Mouse (Mus musculus) G1E (cell line): Measurements from ENCODE around the gene Ntpcr. TPM values are rescaled to one million over a fixed set of nuclear protein-coding genes. Genes with fewer than 3 reads are reported as not detected.

Source experiments
- ATAC-seq: 2 replicates; pipeline ENCODE4 v1.8.0; 2016; ENCODE audit warnings: mild to moderate bottlenecking; ENCODE audit not compliant: insufficient number of reproducible peaks, poor library complexity, low FRiP score, severe bottlenecking; ENCODE audit errors: extremely low read depth
- DNase-seq: peaks from one replicate; pipeline ENCODE4 v3.0.0; 2012; ENCODE audit warnings: low spot score
- H3K27me3 ChIP-seq: 2 replicates; pipeline ENCODE4 v1.6.1; 2012; ENCODE audit warnings: mild to moderate bottlenecking, low read length, inconsistent platforms; ENCODE audit not compliant: insufficient read depth
- H3K36me3 ChIP-seq: replicated peaks from 2 replicates; pipeline ENCODE3; 2012; ENCODE audit warnings: mild to moderate bottlenecking, inconsistent platforms
- H3K4me1 ChIP-seq: 2 replicates; pipeline ENCODE4 v1.6.1; 2012; ENCODE audit warnings: low read depth, low read length, inconsistent platforms, mixed read lengths; ENCODE audit not compliant: insufficient read depth
- H3K4me3 ChIP-seq: 2 replicates; pipeline ENCODE4 v1.5.1; 2012; ENCODE audit warnings: low read depth, mild to moderate bottlenecking, inconsistent platforms, low read length, moderate library complexity, mixed read lengths
- H3K9me3 ChIP-seq: replicated peaks from 2 replicates; pipeline ENCODE4 v1.6.1; 2012; ENCODE audit warnings: inconsistent platforms
- CTCF ChIP-seq: IDR thresholded peaks from 2 replicates; pipeline ENCODE4 v1.5.1; 2012; ENCODE audit warnings: low read depth, low read length, inconsistent platforms, mixed read lengths
- GATA1 ChIP-seq: IDR thresholded peaks from 2 replicates; pipeline ENCODE4 v1.6.1; 2012; ENCODE audit warnings: borderline replicate concordance, low read length, inconsistent platforms, mixed read lengths
- GATA2 ChIP-seq: IDR thresholded peaks from 2 replicates; pipeline ENCODE4 v1.6.1; 2012; ENCODE audit warnings: low read depth, low read length, inconsistent platforms, borderline replicate concordance
- POLR2AphosphoS5 ChIP-seq: IDR thresholded peaks from 2 replicates; pipeline ENCODE4 v1.6.1; 2012; ENCODE audit warnings: low read depth, low read length, inconsistent platforms; ENCODE audit not compliant: insufficient replicate concordance
- TAL1 ChIP-seq: conservative IDR thresholded peaks from 2 replicates; pipeline ENCODE4 v1.6.1; 2012; ENCODE audit warnings: low read depth, low read length, inconsistent platforms, mixed read lengths
- polyA plus RNA-seq: library from polyadenylated mRNA; stranded (reverse); fragments of >175 nt; gene quantifications from 2 replicates; pipeline ENCODE4 v1.2.3, GENCODE M21; 2012
- total RNA-seq, 2 experiments: library from RNA; stranded (forward) in 1 of 2; stranded (reverse) in 1 of 2; fragments of 200-1000 nt in 1 of 2; fragments of >200 nt in 1 of 2; fragmentation: Nextera tagmentation in 1 of 2; gene quantifications; 2 replicates each; pipeline ENCODE4 v1.2.3; 2014 to 2017

Gene Ntpcr
- total and polyA plus RNA-seq, 3 experiments: not detected

GRCm38 (mm10) chr8:125792816-125793455 is 63.2 kb downstream of the Ntpcr start:
- Histone ChIP-seq H3K4me3 (no peak overlapping the region), H3K4me1 (no peaks in the 10 kb centered on the region), H3K9me3 (peaks cover 85% of the 10 kb centered on the region), H3K27me3 (no peaks in the 10 kb centered on the region), H3K36me3 (no peaks in the 10 kb centered on the region)
- ATAC-seq: no peak
- no peak for DNase-seq
- no peak for TF ChIP-seq TAL1
- no peak for TF ChIP-seq POLR2AphosphoS5
- no peak for TF ChIP-seq GATA2
- no peak for TF ChIP-seq CTCF
- TF ChIP-seq GATA1: no peak

GRCm38 (mm10) chr8:125795341-125795740 is 65.6 kb downstream of the Ntpcr start:
- Histone ChIP-seq H3K36me3 (no peaks in the 10 kb centered on the region), H3K27me3 (no peaks in the 10 kb centered on the region), H3K4me3 (no peak overlapping the region), H3K4me1 (no peaks in the 10 kb centered on the region), H3K9me3 (peaks cover 86% of the 10 kb centered on the region)
- DNase-seq (no peak), ATAC-seq (no peak)
- TF ChIP-seq GATA1: no peak
- no peak for TF ChIP-seq POLR2AphosphoS5
- no peak for TF ChIP-seq GATA2
- TF ChIP-seq CTCF: no peak
- TF ChIP-seq TAL1: no peak

GRCm38 (mm10) chr8:125796970-125797369 is 67.2 kb downstream of the Ntpcr start:
- no peak for ATAC-seq

More at GRCm38 (mm10) chr8:125796970-125797369, 67.2 kb downstream of the Ntpcr start:
- DNase-seq: no peak
- H3K36me3 ChIP-seq: no peaks in the 10 kb centered on the region
- peaks cover 85% of the 10 kb centered on the region for H3K9me3 ChIP-seq
- no peaks in the 10 kb centered on the region for H3K4me1 ChIP-seq
- H3K4me3 ChIP-seq: no peak overlapping the region
- no peaks in the 10 kb centered on the region for H3K27me3 ChIP-seq
- TF ChIP-seq CTCF (no peak), GATA2 (no peak), GATA1 (no peak), POLR2AphosphoS5 (no peak), TAL1 (no peak)

Other genes starting within 250 kb of the Ntpcr start
- not detected in 2 replicates for gene Sipa1l2, start 160.2 kb upstream of the Ntpcr start, total RNA-seq (2014; fragmentation: Nextera tagmentation)
- 0.05 and 0.06 TPM in 2 replicates for gene Sipa1l2, start 160.2 kb upstream of the Ntpcr start, total RNA-seq (2017)
- not detected in 2 replicates for gene Sipa1l2, start 160.2 kb upstream of the Ntpcr start, polyA plus RNA-seq
- not detected in 2 replicates for gene Map10, start 60.1 kb upstream of the Ntpcr start, total RNA-seq (2014; fragmentation: Nextera tagmentation)
- gene Map10, start 60.1 kb upstream of the Ntpcr start, total RNA-seq (2017): 0.05 and 0.06 TPM in 2 replicates
- gene Map10, start 60.1 kb upstream of the Ntpcr start, polyA plus RNA-seq: not detected in 2 replicates
- gene Pcnx2, start 168.4 kb downstream of the Ntpcr start, total RNA-seq (2014; fragmentation: Nextera tagmentation): not detected in 2 replicates
- 0.12 and 0.16 TPM in 2 replicates for gene Pcnx2, start 168.4 kb downstream of the Ntpcr start, total RNA-seq (2017)
- gene Pcnx2, start 168.4 kb downstream of the Ntpcr start, polyA plus RNA-seq: not detected in 2 replicates
- gene Map3k21, start 180.5 kb downstream of the Ntpcr start, total RNA-seq (2014; fragmentation: Nextera tagmentation): not detected in 2 replicates
- gene Map3k21, start 180.5 kb downstream of the Ntpcr start, total RNA-seq (2017): 0.05 TPM in 1 of 2 replicates, not detected in the other
- gene Map3k21, start 180.5 kb downstream of the Ntpcr start, polyA plus RNA-seq: not detected in 2 replicates